Mouse (Mus musculus) neutrophil, adult 5-6 weeks (primary cell): ENCODE data around the gene Slc9a8. TPM values are rescaled to one million over a fixed set of nuclear protein-coding genes. Genes with fewer than 3 reads are reported as not detected.

Source experiments
- ATAC-seq: fragments of 151-379, 151-347 bp; 2 replicates; pipeline ENCODE4 v1.8.0; 2017; ENCODE audit warnings: mild to moderate bottlenecking, moderate TSS enrichment; ENCODE audit not compliant: insufficient number of reproducible peaks, poor library complexity, low FRiP score, severe bottlenecking; ENCODE audit errors: extremely low read depth
- total RNA-seq: library from RNA; stranded (forward); fragments of 200-1000 nt; gene quantifications from 2 replicates; pipeline ENCODE4 v1.2.3, GENCODE M21; 2017

Slc9a8 gene
- total RNA-seq, 1 experiment from 2014 or later, result 43.5 TPM

GRCm38 (mm10) chr2:167471585-167471984 lies 50.1 kb downstream of the Slc9a8 start:
- no peak for ATAC-seq

- no peak for ATAC-seq
Observed at GRCm38 (mm10) chr2:167474218-167474617, 52.7 kb downstream of the Slc9a8 start.

GRCm38 (mm10) chr2:167475596-167475995 lies 54.1 kb downstream of the Slc9a8 start:
- ATAC-seq, result no peak

- no peak for ATAC-seq
Observed at GRCm38 (mm10) chr2:167476200-167476688, 54.7 kb downstream of the Slc9a8 start.

GRCm38 (mm10) chr2:167476762-167477161 lies 55.2 kb downstream of the Slc9a8 start:
- ATAC-seq, result no peak

- no peak for ATAC-seq
Observed at GRCm38 (mm10) chr2:167478128-167478527, 56.6 kb downstream of the Slc9a8 start.

- no peak for ATAC-seq
Observed at GRCm38 (mm10) chr2:167479501-167479900, 58.0 kb downstream of the Slc9a8 start.

- ATAC-seq, result no peak
Observed at GRCm38 (mm10) chr2:167482681-167483080, 61.2 kb downstream of the Slc9a8 start.

GRCm38 (mm10) chr2:167483081-167483826 lies 61.7 kb downstream of the Slc9a8 start:
- no peak for ATAC-seq

GRCm38 (mm10) chr2:167483827-167484410 lies 62.4 kb downstream of the Slc9a8 start:
- no peak for ATAC-seq

- ATAC-seq, result no peak
Observed at GRCm38 (mm10) chr2:167484932-167485331, 63.4 kb downstream of the Slc9a8 start.

GRCm38 (mm10) chr2:167485501-167486377 lies 64.2 kb downstream of the Slc9a8 start:
- no peak for ATAC-seq

- ATAC-seq, result no peak
Observed at GRCm38 (mm10) chr2:167486573-167486972, 65.1 kb downstream of the Slc9a8 start.

- ATAC-seq, result no peak
Observed at GRCm38 (mm10) chr2:167487551-167487950, 66.0 kb downstream of the Slc9a8 start.

- no peak for ATAC-seq
Observed at GRCm38 (mm10) chr2:167487994-167488393, 66.5 kb downstream of the Slc9a8 start.

GRCm38 (mm10) chr2:167490813-167491525 lies 69.5 kb downstream of the Slc9a8 start:
- no peak for ATAC-seq

GRCm38 (mm10) chr2:167491757-167492708 lies 70.5 kb downstream of the Slc9a8 start, which contains the start of gene Rnf114:
Rnf114 (plus strand) TSS chr2:167492645.
- no peak for ATAC-seq
